Mouse (Mus musculus) gastrocnemius, adult 8-10 months (tissue): ENCODE measurements at regions not wholly inside any gene's neighbourhood (a gene's known extent, or its start where the extent isn't known, plus 50 kb on each side); places are given as distances from the start of the nearest gene placed in this dataset.
A peak's percentile ranks its signal among the peaks of the same experiment; 100 is the strongest.

Experiments
- DNase-seq, 2 experiments: peaks; one replicate each; pipeline ENCODE4 v3.0.0; 2022; ENCODE audit warnings: low spot score in 2 of 2

GRCm38 (mm10) chr11:43370025-43370424, 56.0 kb downstream of the Pttg1 start:
- DNase-seq = no peak

GRCm38 (mm10) chr11:43368346-43368745, 57.7 kb downstream of the Pttg1 start:
- DNase-seq = no peak

- DNase-seq = no peak
Observed at GRCm38 (mm10) chr11:43361858-43362257, 64.2 kb downstream of the Pttg1 start.

GRCm38 (mm10) chr11:43358390-43359291, 67.4 kb downstream of the Pttg1 start:
- no peak for DNase-seq

- DNase-seq = no peak
Observed at GRCm38 (mm10) chr11:43353602-43354001, 72.4 kb downstream of the Pttg1 start.

GRCm38 (mm10) chr11:43353030-43353429, 73.0 kb downstream of the Pttg1 start:
- no peak for DNase-seq

GRCm38 (mm10) chr11:43351818-43352217, 74.2 kb downstream of the Pttg1 start:
- DNase-seq = no peak

- DNase-seq = no peak
Observed at GRCm38 (mm10) chr11:43351348-43351747, 74.7 kb downstream of the Pttg1 start.

- no peak for DNase-seq
Observed at GRCm38 (mm10) chr11:43350242-43350641, 75.8 kb downstream of the Pttg1 start.

- DNase-seq = no peak
Observed at GRCm38 (mm10) chr11:43349564-43349963, 76.5 kb downstream of the Pttg1 start.

GRCm38 (mm10) chr11:43348571-43348970, 77.5 kb downstream of the Pttg1 start:
- peak; percentile 36 to 55 for DNase-seq

- no peak for DNase-seq
Observed at GRCm38 (mm10) chr11:43346489-43346888, 79.6 kb downstream of the Pttg1 start.

GRCm38 (mm10) chr11:43344767-43345561, 81.1 kb downstream of the Pttg1 start:
- no peak for DNase-seq

- DNase-seq = no peak
Observed at GRCm38 (mm10) chr11:43343574-43343973, 82.5 kb downstream of the Pttg1 start.

- no peak for DNase-seq
Observed at GRCm38 (mm10) chr11:43338377-43338993, 87.6 kb downstream of the Pttg1 start.

- no peak for DNase-seq
Observed at GRCm38 (mm10) chr11:43335668-43336265, 90.3 kb downstream of the Pttg1 start.

GRCm38 (mm10) chr11:43333547-43333946, 92.5 kb downstream of the Pttg1 start:
- no peak for DNase-seq

GRCm38 (mm10) chr11:43313996-43314395, 112.1 kb downstream of the Pttg1 start:
- no peak for DNase-seq
